Mouse (Mus musculus): ENCODE measurements around the gene Oaz3.

GRCm38 (mm10) chr3:94387391-94387790, 56.3 kb downstream of the Oaz3 start:
- no peak for TF ChIP-seq CTCF (IDR thresholded peaks at IDR 0.05; ENCODE audit: low read depth, low read length)
- TF ChIP-seq POLR2A (IDR thresholded peaks at IDR 0.05; ENCODE audit: borderline replicate concordance, low read depth, low read length): no peak

Measured in bone marrow macrophage, adult 2 months (primary cell).